8 mouse cellular contexts compared by ENCODE assay signal in genomic region chr3:152107149-152108002, GRCm38 (mm10). TPM values are rescaled to one million over a fixed set of nuclear protein-coding genes. Genes with fewer than 3 reads are reported as not detected.
DNase-seq lines count a peak whose midpoint lies in the region; ATAC-seq and TF ChIP-seq lines count a peak whose summit lies in the region.

No protein-coding gene starts in this region.

- no peak for TF ChIP-seq CTCF in cerebellum, adult 2 months (IDR thresholded peaks at IDR 0.05; ENCODE audit: borderline replicate concordance, insufficient read depth, low read depth, low read length)

- ATAC-seq in intestine, embryonic 15.5 days = peak; percentile 46

- H3K36me3 ChIP-seq in embryonic facial prominence, embryonic 10.5 days (replicated peaks) = no peaks in the 10 kb centered on the region
- H3K36me3 ChIP-seq in intestine, embryonic 15.5 days = no peaks in the 10 kb centered on the region

- WGBS in cerebellum, adult 2 months = 34% methylated on average over 30 of the region's 30 CpGs
- WGBS in embryonic facial prominence, embryonic 10.5 days = 25% methylated on average over 30 of the region's 30 CpGs
- WGBS in intestine, embryonic 15.5 days = 30% methylated on average over 30 of the region's 30 CpGs

- no peak for TF ChIP-seq POLR2A in cerebellum, adult 2 months (IDR thresholded peaks at IDR 0.05; ENCODE audit: borderline replicate concordance, insufficient read depth, low read length)

- no peak overlapping the region for H3K27ac ChIP-seq in cerebellum, adult 2 months (ENCODE audit: insufficient read depth, low read length)
- peak overlapping the region; percentile 30; the same call in 1 of the 2 replicates for H3K27ac ChIP-seq in embryonic facial prominence, embryonic 10.5 days (replicated peaks)
- no peak overlapping the region for H3K27ac ChIP-seq in intestine, embryonic 15.5 days

- peak overlapping the region; percentile 51 for H3K4me3 ChIP-seq in cerebellum, adult 2 months (replicated peaks; ENCODE audit: insufficient read depth, low read depth, low read length)
- peak overlapping the region; percentile 55 for H3K4me3 ChIP-seq in embryonic facial prominence, embryonic 10.5 days
- peak overlapping the region; percentile 23 for H3K4me3 ChIP-seq in intestine, embryonic 15.5 days (replicated peaks)

- H3K9ac ChIP-seq in intestine, embryonic 15.5 days = no peak overlapping the region

- no peaks in the 10 kb centered on the region for H3K9me3 ChIP-seq in embryonic facial prominence, embryonic 10.5 days
- no peaks in the 10 kb centered on the region for H3K9me3 ChIP-seq in intestine, embryonic 15.5 days

- H3K4me2 ChIP-seq in intestine, embryonic 15.5 days (replicated peaks) = peak overlapping the region; percentile 64

- peak in 1 of 2 experiments; percentile 30 for DNase-seq in cerebellum, adult 2 months
- DNase-seq in cerebellum, adult 9-10 months = no peak
- peak; percentile 47 for DNase-seq in CD4-positive, CD25-positive, alpha-beta regulatory T cell, adult 2 months (ENCODE audit: low read depth, low spot score)
- peak; percentile 74 for DNase-seq in embryonic facial prominence, embryonic 10.5 days (ENCODE audit: low spot score)
- DNase-seq in naive thymus-derived CD4-positive, alpha-beta T cell, adult 2 months (ENCODE audit: low read depth) = peak; percentile 22
- DNase-seq in ovary, postnatal 10 days (ENCODE audit: low spot score) = no peak
- DNase-seq in urinary bladder, postnatal 4 days (ENCODE audit: low spot score in 2 of 2) = no peak

- no peaks in the 10 kb centered on the region; the same call in 1 of the 2 replicates for H3K4me1 ChIP-seq in cerebellum, adult 2 months (ENCODE audit: control insufficient read depth, insufficient read depth, low read length)
- peaks cover 63% of the 10 kb centered on the region for H3K4me1 ChIP-seq in embryonic facial prominence, embryonic 10.5 days
- H3K4me1 ChIP-seq in intestine, embryonic 15.5 days (replicated peaks) = peaks cover 12% of the 10 kb centered on the region; the same call in 1 of the 2 replicates

- no peaks in the 10 kb centered on the region for H3K27me3 ChIP-seq in cerebellum, adult 2 months (ENCODE audit: control insufficient read depth, insufficient read depth, low read length)
- H3K27me3 ChIP-seq in embryonic facial prominence, embryonic 10.5 days (replicated peaks; ENCODE audit: low read depth, poor library complexity, severe bottlenecking) = peaks cover 44% of the 10 kb centered on the region
- no peaks in the 10 kb centered on the region for H3K27me3 ChIP-seq in intestine, embryonic 15.5 days (replicated peaks)

RNA-seq across cellular contexts. Expression of gene Gipc2, which starts 58.7 kb away (rescaled TPM):
- polyA plus RNA-seq in cerebellum, adult 2 months (2012; rRNA removed) = 9.7 and 10.4 TPM in 2 replicates
- polyA plus RNA-seq in embryonic facial prominence, embryonic 10.5 days (2016; fragmentation: Nextera tagmentation; extraction: Ambion mirVana) = 3.6 TPM in 2 replicates
- polyA plus RNA-seq in intestine, embryonic 15.5 days (2015; fragmentation: Nextera tagmentation; extraction: Ambion mirVana) = 171 and 172 TPM in 2 replicates

Comparison
In these comparisons a context has a peak if more than half of its experiments do, and no peak if none do; other contexts are left out.
1. DNase-seq: peak in CD4-positive, CD25-positive, alpha-beta regulatory T cell, adult 2 months (single experiment), embryonic facial prominence, embryonic 10.5 days (single experiment) and naive thymus-derived CD4-positive, alpha-beta T cell, adult 2 months (single experiment); none in cerebellum, adult 9-10 months (single experiment), ovary, postnatal 10 days (single experiment) and urinary bladder, postnatal 4 days (0 of 2).
2. RNA of gene Gipc2, which starts 58.7 kb away (polyA plus RNA-seq): 171 to 172 TPM in intestine, embryonic 15.5 days; 9.7 to 10.4 TPM in cerebellum, adult 2 months and 3.6 TPM in embryonic facial prominence, embryonic 10.5 days; every median in the first group is over 10 times any median in the second.
3. Peak in every context shown above with its lines, with median percentiles within 50 percentile points of each other: H3K4me3 ChIP-seq.